Mouse (Mus musculus) C2C12 (cell line): Measurements from ENCODE around the gene Mmrn2. TPM values are rescaled to one million over a fixed set of nuclear protein-coding genes. Genes with fewer than 3 reads are reported as not detected.
A peak's percentile ranks its signal among the peaks of the same experiment; 100 is the strongest.

ENCODE experiments used
- H3K27me3 ChIP-seq: one replicate; pipeline ENCODE4 v1.6.1; 2011; ENCODE audit not compliant: control insufficient read depth, insufficient read depth, insufficient read length
- H3K36me3 ChIP-seq: one replicate; pipeline ENCODE4 v1.6.1; 2011; ENCODE audit not compliant: control insufficient read depth, insufficient read depth
- H3K4me3 ChIP-seq: one replicate; pipeline ENCODE4 v1.5.1; 2011; ENCODE audit warnings: mild to moderate bottlenecking, control low read depth; ENCODE audit not compliant: poor library complexity, insufficient read depth, severe bottlenecking
- H3K79me2 ChIP-seq: one replicate; pipeline ENCODE4 v1.6.1; 2011; ENCODE audit not compliant: control insufficient read depth, insufficient read depth
- H3K79me3 ChIP-seq: one replicate; pipeline ENCODE4 v1.6.1; 2011; ENCODE audit warnings: low read depth, control low read depth
- H3ac ChIP-seq: one replicate; pipeline ENCODE3; 2011; ENCODE audit warnings: low read depth; ENCODE audit not compliant: control insufficient read depth, insufficient read length
- CEBPB ChIP-seq: IDR thresholded peaks from one replicate; pipeline ENCODE4 v1.6.1; 2011; ENCODE audit warnings: low read depth, mild to moderate bottlenecking, control low read depth, moderate library complexity
- CTCF ChIP-seq: IDR thresholded peaks from one replicate; pipeline ENCODE4 v1.5.1; 2011; ENCODE audit not compliant: control insufficient read depth, insufficient read depth, insufficient read length
- FOSL1 ChIP-seq: IDR thresholded peaks from one replicate; pipeline ENCODE4 v1.8.0; 2011; ENCODE audit warnings: mild to moderate bottlenecking, low read length; ENCODE audit not compliant: poor library complexity, insufficient read depth, severe bottlenecking
- MAX ChIP-seq: IDR thresholded peaks from one replicate; pipeline ENCODE4 v1.6.1; 2011; ENCODE audit warnings: mild to moderate bottlenecking, control low read depth
- MYOD1 ChIP-seq: IDR thresholded peaks from one replicate; pipeline ENCODE4 v1.6.1; 2011; ENCODE audit warnings: low read depth; ENCODE audit not compliant: control insufficient read depth, insufficient read length
- MYOG ChIP-seq: IDR thresholded peaks from one replicate; pipeline ENCODE4 v1.6.1; 2011; ENCODE audit not compliant: control insufficient read depth, insufficient read length; ENCODE audit errors: extremely low read depth
- USF1 ChIP-seq: IDR thresholded peaks from one replicate; pipeline ENCODE4 v1.6.1; 2011; ENCODE audit warnings: low read depth, mild to moderate bottlenecking, control low read depth, moderate library complexity
- polyA plus RNA-seq: library from polyadenylated mRNA; unstranded; fragments of >200 nt; fragmentation: generic; extraction: Trizol; gene quantifications from one replicate; pipeline ENCODE4 v1.2.1, GENCODE M21; 2012; ENCODE audit warnings: missing spikeins

The Mmrn2 gene
- polyA plus RNA-seq, 1 experiment, result 0.04 TPM

DNA sequence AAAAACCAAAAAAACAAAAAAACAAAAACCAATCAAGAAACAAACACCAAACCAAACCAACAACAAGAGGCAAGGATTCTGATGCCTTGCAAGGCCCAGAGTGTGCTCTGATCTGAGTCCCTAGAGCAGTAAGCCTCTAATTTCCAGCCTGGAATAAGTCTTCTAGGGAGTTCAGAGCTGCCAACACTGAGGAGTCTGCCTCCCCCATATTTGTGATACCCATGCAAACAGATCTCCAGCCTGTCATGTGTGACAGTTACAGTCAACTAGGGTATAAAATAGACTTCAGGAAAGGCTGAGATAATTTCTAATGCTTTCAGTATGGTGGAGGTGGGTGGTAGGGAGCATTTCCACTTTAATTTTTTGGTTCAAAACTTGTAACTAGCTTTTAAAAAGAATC lies 69.7 kb downstream of the Mmrn2 start:
- TF ChIP-seq MYOD1 (no peak), USF1 (no peak), MAX (no peak), CTCF (no peak), FOSL1 (no peak), MYOG (no peak), CEBPB (no peak)
- Histone ChIP-seq H3K79me3 (peaks cover 3% of the 10 kb centered on the region), H3K27me3 (no peaks in the 10 kb centered on the region), H3K36me3 (peaks cover 53% of the 10 kb centered on the region), H3K4me3 (no peak overlapping the region), H3K79me2 (peaks cover 12% of the 10 kb centered on the region), H3ac (no peak overlapping the region)

DNA sequence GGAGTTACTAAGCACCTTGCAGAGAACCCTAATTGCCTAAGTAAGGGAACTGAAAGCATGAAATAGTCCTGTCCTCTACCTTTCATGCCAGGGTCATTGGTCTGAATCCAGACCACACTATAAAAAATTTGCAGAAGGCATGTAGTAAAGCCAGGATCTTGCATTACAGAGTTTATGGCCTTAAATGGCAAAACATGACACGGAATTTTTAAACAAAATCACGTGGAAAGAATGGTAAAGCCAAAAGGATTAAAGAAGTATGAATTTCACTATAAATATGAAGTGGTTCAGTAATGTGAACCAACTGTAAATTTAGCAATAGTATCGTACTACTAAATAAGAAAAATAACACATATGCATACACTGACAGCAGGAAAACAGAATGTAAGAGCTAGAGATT lies 70.1 kb downstream of the Mmrn2 start:
- no peak overlapping the region for H3ac ChIP-seq
- H3K27me3 ChIP-seq, result no peaks in the 10 kb centered on the region
- H3K79me2 ChIP-seq, result peaks cover 16% of the 10 kb centered on the region
- TF ChIP-seq USF1 (no peak), MAX (no peak), MYOD1 (no peak), CTCF (no peak), MYOG (no peak), FOSL1 (no peak), CEBPB (no peak)
- H3K36me3 ChIP-seq, result peaks cover 49% of the 10 kb centered on the region
- H3K79me3 ChIP-seq, result peaks cover 8% of the 10 kb centered on the region
- no peak overlapping the region for H3K4me3 ChIP-seq

DNA sequence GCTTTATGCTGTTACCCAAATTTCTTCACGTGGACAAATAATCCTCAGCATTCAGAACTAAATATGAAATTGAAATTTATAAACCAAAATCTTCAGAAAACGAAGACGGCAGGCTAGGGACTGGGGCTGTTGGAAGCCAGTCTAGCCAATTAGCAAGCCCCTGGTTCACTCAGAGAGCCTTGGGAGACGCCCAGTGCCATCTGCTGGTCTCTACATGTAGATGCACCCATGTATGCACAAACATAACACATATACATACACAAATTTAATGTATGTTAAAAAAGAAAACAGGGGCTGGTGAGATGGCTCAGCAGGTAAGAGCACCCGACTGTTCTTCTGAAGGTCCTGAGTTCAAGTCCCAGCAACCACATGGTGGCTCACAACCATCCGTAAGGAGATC lies 71.4 kb downstream of the Mmrn2 start:
- no peak overlapping the region for H3K4me3 ChIP-seq
- H3K36me3 ChIP-seq, result peaks cover 36% of the 10 kb centered on the region
- H3K79me2 ChIP-seq, result peaks cover 22% of the 10 kb centered on the region
- no peaks in the 10 kb centered on the region for H3K27me3 ChIP-seq
- no peak overlapping the region for H3ac ChIP-seq
- no peak for TF ChIP-seq CTCF
- no peak for TF ChIP-seq MAX
- no peak for TF ChIP-seq MYOG
- no peak for TF ChIP-seq FOSL1
- TF ChIP-seq CEBPB, result no peak
- TF ChIP-seq MYOD1, result no peak
- TF ChIP-seq USF1, result no peak
- H3K79me3 ChIP-seq, result peaks cover 8% of the 10 kb centered on the region

DNA sequence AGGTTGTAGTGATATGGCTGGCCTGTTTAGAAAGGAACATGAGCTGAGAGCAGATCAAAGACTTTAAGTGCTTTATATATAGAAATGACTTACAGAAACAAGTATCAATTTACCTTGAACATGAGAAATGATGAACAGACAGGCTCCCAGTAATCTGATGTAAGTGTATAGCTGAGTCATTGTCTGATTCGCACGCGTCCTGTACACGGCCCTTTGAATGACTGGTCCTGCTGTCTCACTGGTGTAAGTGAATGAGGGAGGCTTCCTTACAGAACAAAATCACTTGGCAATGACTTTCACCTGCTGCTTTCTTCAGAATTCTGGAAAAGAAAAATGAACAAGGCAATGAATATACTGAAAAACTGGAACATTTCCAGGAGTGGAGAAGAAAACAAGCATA lies 72.4 kb downstream of the Mmrn2 start:
- no peaks in the 10 kb centered on the region for H3K27me3 ChIP-seq
- H3K79me2 ChIP-seq, result peaks cover 22% of the 10 kb centered on the region
- no peak overlapping the region for H3ac ChIP-seq
- peaks cover 29% of the 10 kb centered on the region for H3K36me3 ChIP-seq
- TF ChIP-seq FOSL1 (no peak), CEBPB (no peak), MYOD1 (peak; percentile 17), USF1 (no peak)
- peaks cover 10% of the 10 kb centered on the region for H3K79me3 ChIP-seq
- no peak overlapping the region for H3K4me3 ChIP-seq

DNA sequence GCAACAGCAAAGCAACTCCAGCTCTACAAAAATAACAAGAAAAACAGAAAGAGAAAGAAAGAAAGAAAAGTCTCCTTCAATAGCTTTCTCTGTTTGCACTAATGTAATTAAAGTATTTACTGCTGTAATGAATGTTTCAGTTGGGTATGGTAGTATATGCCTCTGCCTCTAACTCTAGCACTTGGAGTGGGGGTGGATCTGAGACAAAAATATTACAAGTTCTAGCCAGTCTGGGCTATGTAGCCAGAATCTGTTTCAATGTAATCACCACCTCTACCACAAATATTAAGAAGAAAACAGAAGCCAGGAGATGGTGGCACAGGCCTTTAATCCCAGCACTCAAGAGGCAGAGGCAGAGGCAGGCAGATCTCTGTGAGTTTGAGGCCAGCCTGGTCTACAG lies 73.1 kb downstream of the Mmrn2 start:
- Histone ChIP-seq H3K4me3 (no peak overlapping the region), H3K27me3 (no peaks in the 10 kb centered on the region), H3K79me2 (peaks cover 27% of the 10 kb centered on the region), H3K79me3 (peaks cover 10% of the 10 kb centered on the region), H3K36me3 (peaks cover 23% of the 10 kb centered on the region), H3ac (no peak overlapping the region)
- TF ChIP-seq CEBPB (no peak), MYOG (no peak), MYOD1 (no peak), FOSL1 (no peak), USF1 (no peak), MAX (no peak), CTCF (no peak)

DNA sequence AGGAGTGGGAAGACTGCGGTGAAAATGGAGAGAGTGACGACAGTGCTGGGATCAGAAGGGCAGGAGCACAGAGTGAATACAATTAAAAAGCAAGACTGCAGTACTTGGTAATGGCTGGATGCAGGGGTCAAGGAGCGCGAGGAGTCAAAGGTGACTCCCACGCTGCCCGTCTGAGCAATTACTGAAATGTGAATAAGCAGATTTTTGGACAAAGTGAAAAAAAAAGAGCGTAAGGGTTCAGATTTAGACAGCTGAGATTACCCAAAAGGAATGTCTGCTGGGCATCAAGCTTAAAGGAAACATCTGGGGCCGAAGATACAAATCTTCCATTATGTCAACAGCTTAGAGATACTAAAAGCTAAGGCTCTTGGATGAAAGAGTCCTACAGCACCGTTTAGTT lies 74.5 kb downstream of the Mmrn2 start:
- Histone ChIP-seq H3K79me2 (peaks cover 40% of the 10 kb centered on the region), H3K27me3 (no peaks in the 10 kb centered on the region), H3ac (no peak overlapping the region), H3K4me3 (no peak overlapping the region), H3K36me3 (peaks cover 19% of the 10 kb centered on the region), H3K79me3 (peaks cover 10% of the 10 kb centered on the region)
- TF ChIP-seq MAX, result no peak
- TF ChIP-seq CEBPB, result no peak
- no peak for TF ChIP-seq CTCF
- no peak for TF ChIP-seq USF1
